Mouse (Mus musculus) T-helper 1 cell (primary cell): Measurements from ENCODE around the gene Ascc2.
"Not testable (repeated sequence)": the region's sequence is repeated elsewhere in the genome, so short reads cannot be mapped to it uniquely, and the experiment has no call there.

ENCODE experiments used
- in situ Hi-C: fragments of 300-600 bp; cut with MboI, MseI; formaldehyde crosslinking; loops from one replicate; pipeline ENCODE4 v1.15.1; 2025; ENCODE audit warnings: high pct_unique_total_duplicates

The Ascc2 gene

DNA sequence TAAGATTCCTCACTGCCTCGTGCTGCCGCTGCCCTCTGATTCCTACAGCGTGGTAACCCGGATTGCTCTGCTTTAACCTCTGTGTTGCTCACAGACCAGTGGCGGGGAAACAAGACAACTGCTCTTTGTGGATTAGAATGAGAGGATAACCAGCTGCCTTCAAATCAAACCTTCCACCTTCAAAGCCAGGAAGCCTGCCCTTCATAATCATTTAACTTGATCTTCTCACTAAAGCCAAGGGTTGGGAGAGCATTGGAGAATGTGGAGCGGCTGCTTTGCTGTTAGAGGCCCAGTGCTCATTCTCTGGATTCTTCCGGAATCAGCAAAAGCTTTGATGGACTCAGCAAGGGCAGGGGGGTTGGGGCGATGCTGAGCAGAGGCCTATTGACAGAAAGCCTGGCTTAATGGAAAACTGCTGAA lies 7.7 kb upstream of the Ascc2 start:
- in situ Hi-C loops, result no loop called here

DNA sequence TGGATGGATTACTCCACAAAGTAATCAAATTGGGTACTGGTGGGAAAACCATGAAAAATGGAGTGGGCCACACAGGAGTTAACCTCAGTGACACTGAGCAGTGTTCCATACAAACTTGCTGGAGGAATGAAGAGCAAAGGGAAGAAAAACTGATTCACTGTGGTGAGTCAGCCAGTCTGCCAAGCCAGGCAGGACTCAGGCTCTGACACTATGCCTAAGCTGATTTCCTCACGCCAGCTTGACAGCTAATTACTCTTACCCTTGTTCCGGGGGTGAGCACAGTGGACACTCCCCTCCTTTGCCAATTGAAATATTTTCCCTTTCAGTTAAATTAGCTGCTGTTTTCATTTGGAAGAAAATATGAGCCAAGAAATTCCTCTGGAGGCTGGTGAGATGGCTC lies 4.1 kb upstream of the Ascc2 start:
- in situ Hi-C loops, result no loop called here

DNA sequence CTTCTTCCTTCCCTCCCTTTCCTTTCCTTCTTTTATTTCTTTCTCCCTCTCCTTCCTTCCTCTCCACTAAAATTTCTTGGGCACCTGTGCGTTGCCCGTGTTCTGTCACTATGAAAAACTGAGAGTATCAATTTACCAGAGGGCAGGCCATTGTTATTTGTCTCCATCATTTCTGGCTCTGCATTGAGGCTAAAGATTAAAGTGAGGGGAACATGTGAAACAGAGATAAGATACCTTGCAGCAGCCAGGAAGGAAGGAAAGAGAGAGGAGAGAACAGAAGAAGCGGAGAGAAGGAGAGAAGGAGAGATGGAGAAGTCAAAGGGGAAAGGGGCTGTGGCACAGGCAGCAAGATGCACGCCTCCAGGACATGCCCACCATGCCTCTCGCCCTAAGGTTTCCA lies 3.2 kb upstream of the Ascc2 start:
- in situ Hi-C loops, result no loop called here

- in situ Hi-C loops, result no loop called here
Observed at GRCm38 (mm10) chr11:4636782-4637342, 685 bp upstream of the Ascc2 start.

DNA sequence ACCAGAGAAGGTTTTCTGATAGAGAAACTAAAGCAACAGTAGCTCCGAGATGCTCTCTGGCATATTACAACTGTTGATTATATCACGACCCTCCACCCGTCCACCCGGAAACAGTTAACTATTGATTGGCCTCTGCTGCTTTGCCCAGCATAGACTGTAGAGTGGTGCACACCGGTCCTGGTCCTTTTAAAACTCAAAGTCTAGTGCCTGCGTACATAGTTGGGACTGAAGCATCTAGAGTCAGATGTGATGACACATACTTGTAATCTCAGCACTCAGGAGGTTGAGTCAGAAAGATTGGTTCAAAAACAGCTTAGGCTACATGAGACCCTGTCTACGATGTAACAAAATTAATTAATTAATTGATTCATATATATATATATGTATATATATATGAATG lies 714 bp downstream of the Ascc2 start:
- in situ Hi-C loops, result no loop called here

DNA sequence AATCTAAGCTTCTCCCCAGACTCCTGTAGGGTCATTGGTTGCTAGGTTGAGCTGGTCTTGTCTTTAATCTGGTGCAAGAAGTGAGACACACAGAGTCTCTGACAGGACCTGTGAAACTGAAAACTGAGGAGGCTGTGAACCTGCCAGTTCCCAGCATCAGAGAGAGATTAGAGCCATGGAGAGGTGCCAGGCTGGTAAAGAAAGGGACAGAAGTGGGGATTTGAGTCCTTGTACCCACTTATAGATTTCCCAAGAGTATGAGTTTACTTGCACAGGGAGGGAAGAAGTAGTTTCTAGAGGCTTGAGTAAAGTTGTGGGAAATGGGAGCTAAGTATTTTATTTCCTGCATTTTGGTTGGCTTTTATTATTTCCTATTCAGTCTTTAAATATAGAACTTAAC lies 3.6 kb downstream of the Ascc2 start:
- in situ Hi-C loops, result loop anchor here (5.0 kb wide), 1 partner anchor 39 kb away; no protein-coding TSS in a partner anchor

DNA sequence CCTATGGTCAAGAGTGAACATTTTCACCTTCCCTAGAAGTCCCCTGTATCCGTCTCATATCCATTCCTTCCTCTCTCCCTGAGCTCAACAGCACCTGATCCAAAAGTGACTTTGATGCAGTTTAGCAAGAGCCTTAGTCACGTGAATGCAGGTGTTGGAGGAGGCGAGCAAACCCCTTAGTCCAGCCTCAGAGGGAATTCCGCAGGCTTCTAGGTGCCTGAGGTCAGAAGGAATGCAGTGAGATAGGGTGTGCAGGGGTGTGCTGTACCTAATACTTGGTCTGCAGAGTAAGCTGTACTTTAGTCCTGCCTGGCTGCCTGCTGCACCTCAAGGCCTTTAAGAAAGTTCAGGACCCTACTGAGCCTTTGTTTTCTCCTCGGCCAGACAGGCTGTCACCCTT lies 6.2 kb downstream of the Ascc2 start:
- in situ Hi-C loops, result loop anchor here (5.0 kb wide), 1 partner anchor 41 kb away; no protein-coding TSS in a partner anchor

GRCm38 (mm10) chr11:4645180-4645579 lies 7.6 kb downstream of the Ascc2 start:
- in situ Hi-C loops, result not testable (repeated sequence)

DNA sequence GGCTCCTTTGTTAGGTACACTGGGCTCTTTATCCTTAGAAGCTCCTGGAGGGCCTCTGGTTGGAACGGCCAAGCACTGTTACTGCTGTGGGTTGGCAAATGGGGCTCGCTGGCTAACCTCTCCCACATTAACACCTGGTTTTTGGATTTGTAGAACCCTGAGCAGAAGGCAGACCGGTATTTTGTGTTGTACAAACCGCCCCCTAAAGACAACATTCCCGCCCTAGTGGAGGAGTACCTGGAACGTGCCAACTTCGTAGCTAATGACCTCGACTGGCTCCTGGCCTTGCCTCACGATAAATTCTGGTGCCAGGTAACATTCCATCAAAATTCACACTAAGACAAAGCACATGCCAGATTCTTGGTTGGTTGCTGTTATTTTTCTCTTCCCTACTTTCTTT lies 8.9 kb downstream of the Ascc2 start:
- in situ Hi-C loops, result no loop called here

- in situ Hi-C loops, result no loop called here
Observed at GRCm38 (mm10) chr11:4659818-4660217, 22.3 kb downstream of the Ascc2 start.

DNA sequence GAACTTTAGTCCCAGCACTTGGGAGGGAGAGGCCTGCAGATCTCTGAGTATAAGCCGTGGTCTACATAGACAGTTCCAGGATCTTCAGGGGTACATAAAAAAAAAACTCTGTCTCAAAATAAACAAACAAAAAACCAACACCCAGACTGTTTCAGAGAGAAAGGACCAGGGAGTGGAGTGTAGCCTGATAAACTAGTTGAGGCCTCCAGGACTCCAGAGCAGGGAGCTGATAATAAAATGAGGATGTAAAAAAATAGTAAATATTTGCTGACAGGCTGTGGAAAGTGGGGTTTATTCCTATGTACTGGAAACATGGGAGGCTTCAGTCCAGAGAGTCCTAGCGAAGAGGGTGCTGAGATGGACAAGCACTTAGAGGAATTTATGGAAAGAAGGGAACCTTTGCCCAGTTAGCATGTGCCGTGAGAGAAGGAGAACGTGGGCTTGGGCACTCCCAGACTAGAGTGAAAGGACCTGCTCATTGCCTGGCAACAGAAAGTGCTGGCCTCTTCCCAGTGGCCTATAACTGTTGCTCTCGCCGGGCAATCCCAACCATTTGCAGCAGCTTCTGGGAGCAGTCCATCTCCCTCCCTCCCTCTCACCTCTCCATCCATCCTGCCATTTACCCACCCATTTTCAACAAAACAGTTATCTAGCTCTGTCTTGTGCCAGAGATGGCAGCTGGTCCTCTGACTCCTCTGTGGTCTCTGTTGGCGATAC lies 22.9 kb downstream of the Ascc2 start:
- in situ Hi-C loops, result no loop called here

- in situ Hi-C loops, result no loop called here
Observed at GRCm38 (mm10) chr11:4661324-4661723, 23.8 kb downstream of the Ascc2 start.

- in situ Hi-C loops, result no loop called here
Observed at GRCm38 (mm10) chr11:4661871-4662495, 24.4 kb downstream of the Ascc2 start.

GRCm38 (mm10) chr11:4662496-4662878 lies 24.9 kb downstream of the Ascc2 start:
- in situ Hi-C loops, result no loop called here

GRCm38 (mm10) chr11:4671736-4672135 lies 34.2 kb downstream of the Ascc2 start:
- in situ Hi-C loops, result no loop called here

GRCm38 (mm10) chr11:4674593-4674992 lies 37.0 kb downstream of the Ascc2 start:
- in situ Hi-C loops, result no loop called here

DNA sequence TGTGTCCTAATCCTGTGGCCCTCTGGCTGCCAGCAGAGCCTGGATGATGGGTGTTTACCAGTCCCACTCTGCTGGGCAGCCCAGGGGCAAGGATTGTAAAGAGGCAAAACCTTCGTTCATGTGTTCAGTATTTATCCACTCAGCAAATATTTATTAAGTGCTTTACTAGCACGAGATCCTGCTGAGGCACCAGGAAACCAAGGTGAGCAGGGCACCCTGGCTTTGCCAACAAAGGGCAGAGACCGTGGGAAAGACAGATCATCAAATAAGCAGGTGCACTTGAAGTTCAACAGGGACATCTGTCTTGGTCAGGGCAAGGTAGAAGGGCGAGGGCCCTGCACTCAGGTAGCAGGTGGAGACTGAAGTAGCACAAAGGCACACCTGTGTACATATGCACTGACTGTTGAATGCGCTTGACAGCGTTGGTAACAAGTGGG lies 37.6 kb downstream of the Ascc2 start:
- in situ Hi-C loops, result loop anchor here (25.0 kb wide), 1 partner anchor 1662 kb away; no protein-coding TSS in a partner anchor

DNA sequence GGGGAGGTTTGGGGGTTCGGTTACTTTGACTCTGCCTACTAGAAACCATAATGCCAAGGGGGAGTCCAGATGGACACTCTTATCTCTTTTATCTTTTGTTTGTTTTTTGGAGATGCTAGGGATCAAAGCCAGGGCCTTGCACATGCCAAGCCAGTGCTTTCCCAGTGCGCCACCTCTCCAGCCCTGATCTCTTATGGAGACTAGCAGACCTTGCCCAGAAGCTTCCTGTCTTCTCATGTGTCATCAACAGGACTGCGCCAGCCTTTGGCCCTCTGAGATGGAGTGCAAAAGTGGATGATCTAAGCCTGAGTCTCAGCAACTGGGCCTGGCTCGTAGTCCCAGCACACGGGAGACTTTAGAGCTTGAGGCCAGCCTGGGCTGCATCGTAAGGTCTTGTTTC lies 38.1 kb downstream of the Ascc2 start:
- in situ Hi-C loops, result loop anchor here (25.0 kb wide), 1 partner anchor 1662 kb away; no protein-coding TSS in a partner anchor

DNA sequence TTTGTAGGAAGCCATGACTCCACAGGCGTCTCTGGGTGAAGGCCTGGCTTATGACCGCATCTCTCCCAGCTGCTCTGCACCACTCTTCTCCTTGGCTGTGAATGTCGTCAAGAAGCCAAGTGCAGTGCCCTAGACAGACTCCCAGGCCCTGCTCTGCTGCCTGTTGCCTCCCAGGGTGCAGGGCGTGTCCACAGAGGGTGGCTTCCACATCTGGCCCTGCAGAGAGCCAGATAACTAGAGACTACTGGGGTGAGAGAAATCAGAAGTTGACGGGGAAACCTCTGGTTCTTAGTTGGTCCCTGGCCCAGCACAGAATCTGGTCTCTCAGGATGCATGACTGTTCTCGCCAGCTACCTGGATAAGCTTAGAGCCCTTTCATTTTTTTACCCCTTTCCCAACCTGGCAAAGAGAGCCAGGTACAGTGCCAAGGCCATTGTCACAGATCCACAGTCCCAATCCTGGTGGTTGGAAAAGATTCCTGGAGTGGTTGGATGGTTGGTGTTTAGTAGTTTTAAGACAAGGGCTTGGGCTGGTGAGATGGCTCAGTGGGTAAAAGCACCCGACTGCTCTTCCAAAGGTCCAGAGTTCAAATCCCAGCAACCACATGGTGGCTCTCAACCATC lies 39.8 kb downstream of the Ascc2 start:
- in situ Hi-C loops, result loop anchor here (25.0 kb wide), 1 partner anchor 1660 kb away; no protein-coding TSS in a partner anchor

DNA sequence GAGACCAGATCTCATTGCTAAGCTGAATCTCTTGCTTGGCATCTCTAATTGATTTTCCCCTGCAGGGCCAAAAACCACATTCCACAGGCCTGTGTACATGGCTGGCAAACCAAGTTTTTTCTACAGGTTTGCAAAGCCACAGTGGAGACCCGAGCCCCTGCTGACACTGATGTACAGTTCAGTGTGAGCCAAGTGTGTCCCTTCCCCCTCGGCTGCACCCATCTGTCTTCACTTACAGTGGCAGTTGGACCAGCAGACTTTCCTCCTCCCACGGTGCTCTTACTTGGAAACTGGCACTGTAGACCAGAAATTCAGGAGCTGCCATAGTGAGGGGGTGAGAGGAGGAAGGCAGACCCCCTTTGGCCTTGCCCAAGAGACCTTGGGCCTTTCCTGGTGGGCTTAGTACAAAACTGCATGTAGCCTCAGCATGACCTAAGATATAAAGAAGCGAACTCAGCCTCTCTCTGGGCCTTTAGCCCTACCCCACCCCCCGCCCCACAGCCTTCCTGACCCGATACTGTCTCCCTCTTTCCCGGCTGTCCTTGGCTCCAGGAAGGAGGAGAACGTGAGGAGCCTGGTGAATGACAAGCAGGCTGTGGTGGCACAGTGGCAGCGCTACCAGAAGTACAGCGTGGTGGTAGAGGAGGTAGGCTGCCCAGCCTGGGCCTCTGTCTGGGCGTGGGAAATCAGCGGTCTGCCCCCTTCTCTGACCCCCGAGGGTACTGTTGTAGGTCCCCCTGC lies 41.3 kb downstream of the Ascc2 start:
- in situ Hi-C loops, result loop anchor here (25.0 kb wide), 1 partner anchor 1658 kb away; no protein-coding TSS in a partner anchor

- in situ Hi-C loops, result loop anchor here (25.0 kb wide), 1 partner anchor 1658 kb away; no protein-coding TSS in a partner anchor
Observed at GRCm38 (mm10) chr11:4679441-4679832, 41.9 kb downstream of the Ascc2 start.
